In the genomic region with DNA sequence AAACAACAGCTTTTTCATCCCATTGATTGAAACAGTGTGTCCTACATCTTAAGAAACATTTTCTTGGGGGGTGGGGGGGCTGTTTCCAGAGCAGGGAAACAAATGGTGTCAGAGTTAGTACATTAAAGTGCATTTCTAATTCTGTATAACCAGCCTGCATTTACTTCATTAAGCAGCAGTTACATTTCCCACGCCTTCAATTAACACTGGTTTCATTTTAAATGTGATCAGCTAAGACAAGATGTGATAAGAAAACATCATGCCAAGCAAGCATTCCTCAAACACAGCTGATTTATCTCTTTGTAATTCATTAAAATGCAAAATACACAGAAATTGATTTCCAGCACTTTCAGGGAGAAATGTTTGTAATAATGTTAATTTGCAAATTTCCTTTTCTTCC, we compare ENCODE assay signal across 26 mouse cellular contexts.
DNase-seq lines count a peak whose midpoint lies in the region; ATAC-seq and TF ChIP-seq lines count a peak whose summit lies in the region.
"Had no signal": no experiment of that assay in that cellular context is flagged by ENCODE, and none has a peak within 500 bp of the region (broad histone marks: within the 10 kb centered on the region; RNA-seq: fewer than 3 reads in every experiment).

No protein-coding gene starts in this region.

- peak; percentile 8 for DNase-seq in forebrain, postnatal 0 days
- peak; percentile 4 for DNase-seq in hindbrain, postnatal 0 days (ENCODE audit: low spot score)
- DNase-seq in hindbrain, embryonic 11.5 days (ENCODE audit: low spot score), result no peak
- DNase-seq in retina, postnatal 1 day, result peak; percentile 17
- no peak for DNase-seq in retina, embryonic 14.5 days (ENCODE audit: low spot score)
- DNase-seq: adrenal gland, adult 2 months; adrenal gland, postnatal 14 days; cerebellum, adult 11-12 months; cerebellum, adult 8-10 months; cerebellum, postnatal 36 days; gastrocnemius, postnatal 10 days; gastrocnemius, postnatal 36 days; heart, adult 2 months; heart, postnatal 14 days; heart, postnatal 4 days; kidney, adult 18-20 months had no signal

- H3K9ac ChIP-seq in forebrain, postnatal 0 days, result no peak overlapping the region
- H3K9ac ChIP-seq in forebrain, embryonic 12.5 days, result no peak overlapping the region
- no peak overlapping the region for H3K9ac ChIP-seq in hindbrain, postnatal 0 days (replicated peaks; ENCODE audit: low read length)
- no peak overlapping the region for H3K9ac ChIP-seq in hindbrain, embryonic 11.5 days (ENCODE audit: low read depth, low read length)
- H3K9ac ChIP-seq: embryonic facial prominence, embryonic 13.5 days; heart, embryonic 13.5 days had no signal

- no peaks in the 10 kb centered on the region for H3K4me1 ChIP-seq in forebrain, postnatal 0 days (ENCODE audit: insufficient read depth)
- H3K4me1 ChIP-seq in forebrain, embryonic 12.5 days, result peaks cover 19% of the 10 kb centered on the region
- no peaks in the 10 kb centered on the region for H3K4me1 ChIP-seq in hindbrain, postnatal 0 days (ENCODE audit: insufficient read depth, low read length)
- no peaks in the 10 kb centered on the region for H3K4me1 ChIP-seq in hindbrain, embryonic 11.5 days (replicated peaks; ENCODE audit: control insufficient read depth, insufficient read depth, low read length)
- H3K4me1 ChIP-seq: heart, embryonic 10.5 days; heart, embryonic 13.5 days had no signal

- 20% methylated on average over 1 of the region's 1 CpGs for WGBS in forebrain, postnatal 0 days
- WGBS in forebrain, embryonic 12.5 days, result 43% methylated on average over 1 of the region's 1 CpGs
- 56% methylated on average over 1 of the region's 1 CpGs for WGBS in hindbrain, postnatal 0 days
- WGBS in hindbrain, embryonic 11.5 days, result 63% methylated on average over 1 of the region's 1 CpGs

- no peaks in the 10 kb centered on the region for H3K36me3 ChIP-seq in forebrain, postnatal 0 days (ENCODE audit: insufficient read depth)
- no peaks in the 10 kb centered on the region for H3K36me3 ChIP-seq in forebrain, embryonic 12.5 days (replicated peaks)
- no peaks in the 10 kb centered on the region for H3K36me3 ChIP-seq in hindbrain, postnatal 0 days (ENCODE audit: insufficient read depth, low read length)
- H3K36me3 ChIP-seq in hindbrain, embryonic 11.5 days (ENCODE audit: control insufficient read depth, insufficient read depth, low read length), result no peaks in the 10 kb centered on the region
- H3K36me3 ChIP-seq: embryonic facial prominence, embryonic 10.5 days; embryonic facial prominence, embryonic 13.5 days; forebrain, embryonic 10.5 days; heart, embryonic 10.5 days; heart, embryonic 13.5 days had no signal

- H3K9me3 ChIP-seq in forebrain, postnatal 0 days (ENCODE audit: low read length), result no peaks in the 10 kb centered on the region
- no peaks in the 10 kb centered on the region for H3K9me3 ChIP-seq in forebrain, embryonic 12.5 days
- no peaks in the 10 kb centered on the region for H3K9me3 ChIP-seq in hindbrain, postnatal 0 days (ENCODE audit: low read length)
- H3K9me3 ChIP-seq in hindbrain, embryonic 11.5 days (ENCODE audit: control insufficient read depth, low read length), result no peaks in the 10 kb centered on the region
- H3K9me3 ChIP-seq: embryonic facial prominence, embryonic 10.5 days; embryonic facial prominence, embryonic 13.5 days; forebrain, embryonic 10.5 days; heart, embryonic 10.5 days; heart, embryonic 13.5 days had no signal

- no peak overlapping the region for H3K4me3 ChIP-seq in forebrain, postnatal 0 days (ENCODE audit: low read depth, low read length)
- H3K4me3 ChIP-seq in forebrain, embryonic 12.5 days (replicated peaks), result no peak overlapping the region
- H3K4me3 ChIP-seq in hindbrain, postnatal 0 days (ENCODE audit: low read length), result no peak overlapping the region
- no peak overlapping the region for H3K4me3 ChIP-seq in hindbrain, embryonic 11.5 days (ENCODE audit: low read depth, low read length)
- H3K4me3 ChIP-seq: embryonic facial prominence, embryonic 10.5 days; embryonic facial prominence, embryonic 13.5 days; forebrain, embryonic 10.5 days; heart, adult 2 months; heart, embryonic 10.5 days; heart, embryonic 13.5 days had no signal

- ATAC-seq in forebrain, postnatal 0 days, result no peak
- no peak for ATAC-seq in forebrain, embryonic 12.5 days (ENCODE audit: low FRiP score)
- ATAC-seq in hindbrain, postnatal 0 days, result no peak
- no peak for ATAC-seq in hindbrain, embryonic 11.5 days (ENCODE audit: low FRiP score)
- ATAC-seq: CD4-positive, CD25-positive, alpha-beta regulatory T cell, adult 4 months; hindbrain, embryonic 16.5 days; inflammation-experienced regulatory T-cells, adult 6 months; intestine, embryonic 16.5 days had no signal

- H3K27ac ChIP-seq in forebrain, postnatal 0 days (ENCODE audit: low read depth, low read length), result no peak overlapping the region
- H3K27ac ChIP-seq in forebrain, embryonic 12.5 days, result no peak overlapping the region
- H3K27ac ChIP-seq in hindbrain, postnatal 0 days, result no peak overlapping the region
- no peak overlapping the region for H3K27ac ChIP-seq in hindbrain, embryonic 11.5 days (ENCODE audit: low read depth, low read length)
- H3K27ac ChIP-seq: embryonic facial prominence, embryonic 10.5 days; embryonic facial prominence, embryonic 13.5 days; forebrain, embryonic 10.5 days; heart, adult 2 months; heart, embryonic 10.5 days; heart, embryonic 13.5 days had no signal

- TF ChIP-seq CTCF in forebrain, postnatal 0 days (IDR thresholded peaks at IDR 0.05; ENCODE audit: low read depth), result no peak
- no peak for TF ChIP-seq CTCF in hindbrain, postnatal 0 days (IDR thresholded peaks at IDR 0.05; ENCODE audit: low read depth)

- no peaks in the 10 kb centered on the region for H3K27me3 ChIP-seq in forebrain, postnatal 0 days (ENCODE audit: insufficient read depth, low read length)
- no peaks in the 10 kb centered on the region for H3K27me3 ChIP-seq in forebrain, embryonic 12.5 days
- H3K27me3 ChIP-seq in hindbrain, postnatal 0 days (ENCODE audit: insufficient read depth, low read length), result no peaks in the 10 kb centered on the region
- no peaks in the 10 kb centered on the region for H3K27me3 ChIP-seq in hindbrain, embryonic 11.5 days (ENCODE audit: control insufficient read depth, insufficient read depth, low read length)
- H3K27me3 ChIP-seq: embryonic facial prominence, embryonic 13.5 days; heart, embryonic 13.5 days had no signal

- H3K4me2 ChIP-seq in forebrain, postnatal 0 days (ENCODE audit: low read depth), result no peak overlapping the region
- no peak overlapping the region for H3K4me2 ChIP-seq in forebrain, embryonic 12.5 days
- no peak overlapping the region for H3K4me2 ChIP-seq in hindbrain, postnatal 0 days (ENCODE audit: low read depth, low read length)
- no peak overlapping the region for H3K4me2 ChIP-seq in hindbrain, embryonic 11.5 days (replicated peaks; ENCODE audit: low read depth, low read length)
- H3K4me2 ChIP-seq: embryonic facial prominence, embryonic 13.5 days; heart, embryonic 13.5 days had no signal

Comparison
In these comparisons a context has a peak if more than half of its experiments do, and no peak if none do; other contexts are left out.
1. DNase-seq: peak in forebrain, postnatal 0 days (single experiment), hindbrain, postnatal 0 days (single experiment) and retina, postnatal 1 day (single experiment); none in hindbrain, embryonic 11.5 days (single experiment) and retina, embryonic 14.5 days (single experiment).